In the genomic region with DNA sequence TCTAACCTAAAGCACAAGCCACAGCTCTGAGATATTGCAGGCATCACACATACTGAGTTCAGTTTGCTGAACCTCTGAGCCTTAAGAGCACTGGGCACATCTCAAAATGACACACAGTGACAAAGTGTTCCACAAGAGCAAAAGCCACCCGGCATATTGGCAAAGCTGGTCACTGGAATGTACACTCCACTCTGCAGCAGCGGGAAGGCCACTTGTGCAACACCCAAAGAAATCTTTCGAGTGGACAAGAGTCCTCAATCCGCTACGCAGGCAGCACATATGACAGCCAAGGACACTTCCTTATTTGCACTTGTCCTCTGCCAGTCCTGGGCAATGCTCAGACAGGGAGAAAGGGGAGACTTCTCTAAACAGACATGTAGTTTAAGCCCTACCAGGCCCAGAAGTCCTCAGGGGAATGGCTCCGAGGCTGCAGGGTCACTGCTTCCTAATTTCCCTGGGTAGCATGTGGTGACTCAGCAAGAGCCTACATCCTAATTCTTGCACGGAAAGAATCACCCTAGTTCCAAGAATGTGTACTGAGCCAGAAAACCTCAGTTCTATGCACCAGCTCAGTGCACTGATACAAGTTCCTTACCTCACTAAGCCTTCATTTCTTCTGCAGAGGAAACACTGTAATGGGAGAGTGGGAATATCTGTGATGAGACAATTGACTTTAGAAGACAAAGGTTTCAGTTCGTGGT, we compare ENCODE assay signal across 20 mouse cellular contexts.
DNase-seq lines count a peak whose midpoint lies in the region; ATAC-seq and TF ChIP-seq lines count a peak whose summit lies in the region.
"Had no signal": no experiment of that assay in that cellular context is flagged by ENCODE, and none has a peak within 500 bp of the region (broad histone marks: within the 10 kb centered on the region; RNA-seq: fewer than 3 reads in every experiment).

No protein-coding gene starts in this region.

- H3K9ac ChIP-seq in heart, postnatal 0 days (replicated peaks; ENCODE audit: low read depth, low read length), result no peak overlapping the region
- no peak overlapping the region for H3K9ac ChIP-seq in forebrain, embryonic 15.5 days (replicated peaks)
- H3K9ac ChIP-seq: forebrain, embryonic 12.5 days; heart, embryonic 12.5 days; hindbrain, embryonic 15.5 days; lung, embryonic 15.5 days; neural tube, embryonic 15.5 days had no signal

- no peak overlapping the region for H3K4me3 ChIP-seq in heart, postnatal 0 days (ENCODE audit: low read depth, low read length)
- H3K4me3 ChIP-seq in forebrain, embryonic 15.5 days, result no peak overlapping the region
- H3K4me3 ChIP-seq: forebrain, embryonic 12.5 days; heart, embryonic 12.5 days; hindbrain, embryonic 15.5 days; lung, embryonic 15.5 days; neural tube, embryonic 15.5 days had no signal

- no peaks in the 10 kb centered on the region for H3K9me3 ChIP-seq in heart, postnatal 0 days (replicated peaks; ENCODE audit: control insufficient read depth, low read length)
- no peaks in the 10 kb centered on the region for H3K9me3 ChIP-seq in forebrain, embryonic 15.5 days
- H3K9me3 ChIP-seq: forebrain, embryonic 12.5 days; heart, embryonic 12.5 days; hindbrain, embryonic 15.5 days; lung, embryonic 15.5 days; neural tube, embryonic 15.5 days had no signal

- H3K4me2 ChIP-seq in heart, postnatal 0 days (ENCODE audit: low read depth, low read length), result no peak overlapping the region
- no peak overlapping the region for H3K4me2 ChIP-seq in forebrain, embryonic 15.5 days (replicated peaks)
- H3K4me2 ChIP-seq: forebrain, embryonic 12.5 days; heart, embryonic 12.5 days; hindbrain, embryonic 15.5 days; lung, embryonic 15.5 days; midbrain, embryonic 11.5 days; neural tube, embryonic 15.5 days had no signal

- no peaks in the 10 kb centered on the region for H3K36me3 ChIP-seq in heart, postnatal 0 days (replicated peaks; ENCODE audit: control insufficient read depth, insufficient read depth, low read length)
- no peaks in the 10 kb centered on the region for H3K36me3 ChIP-seq in forebrain, embryonic 15.5 days
- H3K36me3 ChIP-seq: forebrain, embryonic 12.5 days; heart, embryonic 12.5 days; hindbrain, embryonic 15.5 days; lung, embryonic 15.5 days; neural tube, embryonic 15.5 days had no signal

- WGBS in heart, postnatal 0 days, result 49% methylated on average over 8 of the region's 8 CpGs
- WGBS in forebrain, embryonic 15.5 days, result 85% methylated on average over 8 of the region's 8 CpGs

- no peaks in the 10 kb centered on the region for H3K27me3 ChIP-seq in heart, postnatal 0 days (ENCODE audit: control insufficient read depth, insufficient read depth, low read length)
- H3K27me3 ChIP-seq in forebrain, embryonic 15.5 days, result no peaks in the 10 kb centered on the region
- H3K27me3 ChIP-seq: forebrain, embryonic 12.5 days; heart, embryonic 12.5 days; hindbrain, embryonic 15.5 days; lung, embryonic 15.5 days; neural tube, embryonic 15.5 days had no signal

- no peak; the same call in 1 of the 2 replicates for ATAC-seq in heart, postnatal 0 days (ENCODE audit: insufficient read depth, low read depth)
- no peak for ATAC-seq in forebrain, embryonic 15.5 days (replicated peaks)
- ATAC-seq: intestine, embryonic 16.5 days had no signal

- TF ChIP-seq CTCF in heart, postnatal 0 days (IDR thresholded peaks at IDR 0.05; ENCODE audit: low read depth), result no peak

- H3K4me1 ChIP-seq in heart, postnatal 0 days (ENCODE audit: control insufficient read depth, insufficient read depth), result no peaks in the 10 kb centered on the region
- no peaks in the 10 kb centered on the region for H3K4me1 ChIP-seq in forebrain, embryonic 15.5 days
- H3K4me1 ChIP-seq: forebrain, embryonic 12.5 days; hindbrain, embryonic 15.5 days; lung, embryonic 15.5 days; neural tube, embryonic 15.5 days had no signal

- DNase-seq in heart, postnatal 0 days (ENCODE audit: low spot score), result peak; percentile 30
- DNase-seq in heart, adult 18-20 months, result no peak
- DNase-seq in Muller cell, postnatal 12 days (ENCODE audit: inconsistent ontology term), result peak; percentile 52
- peak; percentile 20 to 59 for DNase-seq in lung, adult 18-20 months
- DNase-seq in lung, postnatal 4 days, result peak; percentile 25 to 60
- DNase-seq in left cerebral cortex, adult 9 months (ENCODE audit: low spot score in 2 of 2), result no peak
- DNase-seq: cerebellum, adult 11 months; cerebellum, postnatal 25 days; gastrocnemius, postnatal 36 days; heart, postnatal 36 days; left cerebral cortex, postnatal 4 days; thymus, postnatal 4 days had no signal

- TF ChIP-seq EP300 in heart, postnatal 0 days (IDR thresholded peaks at IDR 0.05; ENCODE audit: low read depth), result no peak

- no peak overlapping the region for H3K27ac ChIP-seq in heart, postnatal 0 days (ENCODE audit: low read depth)
- no peak overlapping the region for H3K27ac ChIP-seq in forebrain, embryonic 15.5 days (replicated peaks)
- H3K27ac ChIP-seq: forebrain, embryonic 12.5 days; hindbrain, embryonic 15.5 days; lung, embryonic 15.5 days; neural tube, embryonic 15.5 days had no signal

Comparison
In these comparisons a context has a peak if more than half of its experiments do, and no peak if none do; other contexts are left out.
1. DNase-seq: peak in heart, postnatal 0 days (single experiment), Muller cell, postnatal 12 days (single experiment), lung, adult 18-20 months (2 of 2) and lung, postnatal 4 days (2 of 2); none in heart, adult 18-20 months (0 of 2) and left cerebral cortex, adult 9 months (0 of 2).